Mouse (Mus musculus) midbrain, embryonic 16.5 days (tissue): Measurements from ENCODE around the gene Tnfaip6. TPM values are rescaled to one million over a fixed set of nuclear protein-coding genes. Genes with fewer than 3 reads are reported as not detected.
"Not testable (repeated sequence)": the region's sequence is repeated elsewhere in the genome, so short reads cannot be mapped to it uniquely, and the experiment has no call there.

ENCODE experiments used
- ATAC-seq: fragments of 200-750 bp; cut with Nextera tagmentation; 2 replicates; pipeline ENCODE4 v1.8.0; 2017; ENCODE audit warnings: moderate TSS enrichment
- H3K27ac ChIP-seq: fragments of 300-500 bp; sonication (generic); 2 replicates; pipeline ENCODE4 v1.5.1; 2014; ENCODE audit warnings: mild to moderate bottlenecking, low read length, mixed read lengths
- H3K27me3 ChIP-seq: fragments of 300-500 bp; sonication (generic); 2 replicates; pipeline ENCODE4 v1.6.1; 2014; ENCODE audit warnings: low read depth, low read length, mixed read lengths; ENCODE audit not compliant: control insufficient read depth, insufficient read depth
- H3K36me3 ChIP-seq: fragments of 300-500 bp; sonication (generic); 2 replicates; pipeline ENCODE4 v1.6.1; 2014; ENCODE audit warnings: mild to moderate bottlenecking, low read length, moderate library complexity, mixed read lengths; ENCODE audit not compliant: control insufficient read depth, insufficient read depth
- H3K4me1 ChIP-seq: fragments of 300-500 bp; sonication (generic); 2 replicates; pipeline ENCODE4 v1.6.1; 2014; ENCODE audit warnings: mild to moderate bottlenecking, low read length, mixed read lengths; ENCODE audit not compliant: control insufficient read depth, insufficient read depth
- H3K4me2 ChIP-seq: fragments of 300-500 bp; sonication (generic); 2 replicates; pipeline ENCODE4 v1.6.1; 2014; ENCODE audit warnings: mild to moderate bottlenecking, low read length, mixed read lengths
- H3K4me3 ChIP-seq: fragments of 300-500 bp; sonication (generic); 2 replicates; pipeline ENCODE4 v1.5.1; 2014; ENCODE audit warnings: low read depth, mild to moderate bottlenecking, low read length, moderate library complexity, mixed read lengths
- H3K9ac ChIP-seq: fragments of 300-500 bp; sonication (generic); 2 replicates; pipeline ENCODE4 v1.6.1; 2014; ENCODE audit warnings: low read depth, low read length, mixed read lengths
- H3K9me3 ChIP-seq: fragments of 300-500 bp; sonication (generic); replicated peaks from 2 replicates; pipeline ENCODE4 v1.6.1; 2014; ENCODE audit warnings: mild to moderate bottlenecking, low read length, mixed read lengths; ENCODE audit not compliant: control insufficient read depth, poor library complexity, severe bottlenecking
- WGBS: fragments of 180-500 bp; shearing (Covaris S2); extraction: QIAGEN DNeasy Blood & Tissue Kit; methylation state at CpG from one replicate; pipeline ENCODE4 v1.1.7; 2014; 5-methylcytosine and 5-hydroxymethylcytosine counted together
- polyA plus RNA-seq: library from polyadenylated mRNA; unstranded; fragments of >200 nt; fragmentation: Nextera tagmentation; extraction: Ambion mirVana; gene quantifications from 2 replicates; pipeline ENCODE4 v1.2.1, GENCODE M21; 2015

Tnfaip6 gene
- polyA plus RNA-seq: 2.8 and 3.8 TPM in 2 replicates

DNA sequence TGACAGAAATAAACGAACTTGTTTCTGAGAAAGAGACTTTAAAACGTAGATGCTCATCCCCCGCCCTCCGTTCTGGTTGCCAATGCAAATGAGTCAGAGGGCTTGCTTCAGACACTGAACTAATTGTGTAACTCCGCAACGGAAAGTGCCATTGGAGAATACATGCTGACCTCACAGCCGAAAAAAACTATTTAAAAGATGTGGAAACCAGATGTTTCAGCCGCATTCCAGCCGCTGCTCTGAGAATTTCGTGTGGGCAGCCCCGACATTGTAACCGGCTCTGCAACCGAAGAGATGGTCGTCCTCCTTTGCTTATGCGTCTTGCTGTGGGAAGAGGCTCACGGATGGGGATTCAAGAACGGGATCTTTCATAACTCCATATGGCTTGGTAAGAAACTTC, at the start of gene Tnfaip6:
Gene Tnfaip6, plus strand, starts transcription at position 128 of the 400 bp plus-strand sequence.
- no peak within 1 kb of the TSS for H3K27ac ChIP-seq
- no peaks in the 10 kb centered on the region for H3K9me3 ChIP-seq
- under 1% methylated on average over 17 of the region's 17 CpGs for WGBS
- H3K27me3 ChIP-seq: no peaks in the 10 kb centered on the region
- ATAC-seq: peak; percentile 64; the same call in 1 of the 2 replicates
- no peaks in the 10 kb centered on the region for H3K36me3 ChIP-seq
- H3K4me3 ChIP-seq: peak within 1 kb of the TSS; percentile 44
- peak within 1 kb of the TSS; percentile 52 for H3K9ac ChIP-seq
- H3K4me2 ChIP-seq: peak within 1 kb of the TSS; percentile 79
- peaks cover 12% of the 10 kb centered on the region for H3K4me1 ChIP-seq

DNA sequence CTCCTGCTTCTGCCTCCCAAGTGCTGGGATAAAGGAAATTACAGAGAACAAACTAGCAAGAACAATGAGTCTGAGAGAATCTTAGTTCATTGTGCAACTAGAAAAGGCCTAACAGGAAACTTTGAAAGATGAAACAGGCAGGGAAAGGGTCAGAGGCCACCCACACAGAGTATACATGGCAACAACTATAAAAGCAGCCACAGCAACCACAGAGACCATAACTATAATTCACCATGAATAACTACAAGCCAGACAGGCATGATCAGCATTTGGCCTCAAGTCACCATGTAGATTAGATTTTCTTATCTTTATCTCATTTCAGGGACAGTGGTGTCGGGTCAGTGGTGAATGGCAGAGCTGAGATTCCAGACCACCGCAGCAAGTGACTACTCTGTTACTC, 48.2 kb upstream of the Tnfaip6 start:
- H3K4me3 ChIP-seq: no peak overlapping the region
- H3K9ac ChIP-seq: no peak overlapping the region
- no peaks in the 10 kb centered on the region for H3K4me1 ChIP-seq
- no peak overlapping the region for H3K4me2 ChIP-seq
- no peak for ATAC-seq
- H3K36me3 ChIP-seq: no peaks in the 10 kb centered on the region
- 91% methylated on average over 2 of the region's 2 CpGs for WGBS
- H3K27me3 ChIP-seq: no peaks in the 10 kb centered on the region
- no peaks in the 10 kb centered on the region for H3K9me3 ChIP-seq
- H3K27ac ChIP-seq: no peak overlapping the region

GRCm38 (mm10) chr2:51991447-51991846, 46.4 kb upstream of the Tnfaip6 start:
- H3K4me3 ChIP-seq: no peak overlapping the region
- WGBS: 98% methylated on average over 6 of the region's 6 CpGs
- H3K27ac ChIP-seq: no peak overlapping the region
- H3K27me3 ChIP-seq: no peaks in the 10 kb centered on the region
- ATAC-seq: no peak
- no peak overlapping the region for H3K9ac ChIP-seq
- H3K36me3 ChIP-seq: no peaks in the 10 kb centered on the region
- H3K4me1 ChIP-seq: no peaks in the 10 kb centered on the region
- H3K9me3 ChIP-seq: no peaks in the 10 kb centered on the region
- H3K4me2 ChIP-seq: no peak overlapping the region

DNA sequence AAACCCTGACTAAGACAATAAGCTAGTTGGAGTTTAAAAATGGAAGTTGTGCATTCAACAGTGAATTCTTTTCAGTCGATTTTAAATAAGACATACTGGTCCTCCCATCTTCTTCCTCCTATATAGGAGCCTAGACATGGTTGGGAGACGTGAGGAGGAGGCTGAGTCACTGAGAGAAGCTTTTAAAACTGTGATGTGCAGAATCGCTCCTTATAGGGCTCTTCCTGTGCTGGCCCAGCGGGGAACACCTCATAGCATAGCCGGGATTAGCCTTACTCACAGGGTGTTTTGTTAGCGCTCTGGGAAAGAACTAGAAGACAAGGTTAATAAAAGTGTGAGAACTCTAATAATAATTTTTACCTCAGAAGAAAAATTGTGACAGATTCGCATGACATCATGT, 37.8 kb upstream of the Tnfaip6 start:
- Histone ChIP-seq H3K27me3 (no peaks in the 10 kb centered on the region), H3K36me3 (no peaks in the 10 kb centered on the region), H3K4me3 (no peak overlapping the region), H3K27ac (no peak overlapping the region), H3K4me2 (no peak overlapping the region), H3K4me1 (no peaks in the 10 kb centered on the region), H3K9me3 (no peaks in the 10 kb centered on the region), H3K9ac (no peak overlapping the region)
- ATAC-seq: no peak
- WGBS: 51% methylated on average over 7 of the region's 7 CpGs

GRCm38 (mm10) chr2:52001521-52001920, 36.3 kb upstream of the Tnfaip6 start:
- no peak overlapping the region for H3K4me2 ChIP-seq
- H3K4me1 ChIP-seq: no peaks in the 10 kb centered on the region
- WGBS: 90% methylated on average over 8 of the region's 8 CpGs
- H3K36me3 ChIP-seq: no peaks in the 10 kb centered on the region
- ATAC-seq: no peak
- H3K27ac ChIP-seq: no peak overlapping the region
- H3K9me3 ChIP-seq: no peaks in the 10 kb centered on the region
- H3K4me3 ChIP-seq: no peak overlapping the region
- no peaks in the 10 kb centered on the region for H3K27me3 ChIP-seq
- H3K9ac ChIP-seq: no peak overlapping the region

DNA sequence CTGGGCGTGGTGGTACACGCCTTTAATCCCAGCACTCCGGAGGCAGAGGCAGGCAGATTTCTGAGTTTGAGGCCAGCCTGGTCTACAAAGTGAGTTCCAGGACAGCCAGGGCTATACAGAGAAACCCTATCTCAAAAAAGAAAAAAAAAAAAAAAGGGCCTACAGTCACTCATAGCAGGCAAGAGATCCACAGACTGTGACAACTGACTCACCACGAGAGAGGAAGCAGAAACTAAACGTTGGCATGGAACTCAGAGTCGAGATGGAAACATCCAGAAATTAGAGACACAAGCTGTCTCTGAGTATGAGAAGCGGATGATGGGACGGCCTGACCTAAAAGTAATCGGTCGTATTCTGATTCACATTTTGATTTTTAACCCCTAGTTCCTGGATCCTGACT, 35.5 kb upstream of the Tnfaip6 start:
- H3K27ac ChIP-seq, H3K36me3 ChIP-seq, ATAC-seq, H3K4me3 ChIP-seq, H3K9ac ChIP-seq, H3K4me2 ChIP-seq, H3K27me3 ChIP-seq, H3K9me3 ChIP-seq, H3K4me1 ChIP-seq: not testable (repeated sequence)
- 95% methylated on average over 10 of the region's 10 CpGs for WGBS

GRCm38 (mm10) chr2:52006380-52006779, 31.4 kb upstream of the Tnfaip6 start:
- Histone ChIP-seq H3K27me3 (no peaks in the 10 kb centered on the region), H3K4me2 (no peak overlapping the region), H3K4me3 (no peak overlapping the region), H3K4me1 (no peaks in the 10 kb centered on the region), H3K9ac (no peak overlapping the region), H3K36me3 (no peaks in the 10 kb centered on the region), H3K9me3 (no peaks in the 10 kb centered on the region), H3K27ac (no peak overlapping the region)
- WGBS: 79% methylated on average over 3 of the region's 3 CpGs
- no peak for ATAC-seq

- not testable (repeated sequence) for H3K27me3 ChIP-seq, H3K4me1 ChIP-seq, H3K27ac ChIP-seq, H3K4me3 ChIP-seq, H3K9ac ChIP-seq, H3K36me3 ChIP-seq, H3K9me3 ChIP-seq, ATAC-seq, H3K4me2 ChIP-seq
- WGBS: 82% methylated on average over 3 of the region's 3 CpGs
Observed at GRCm38 (mm10) chr2:52011820-52012219, 26.0 kb upstream of the Tnfaip6 start.

- Histone ChIP-seq H3K4me1 (no peaks in the 10 kb centered on the region), H3K4me3 (no peak overlapping the region), H3K9me3 (no peaks in the 10 kb centered on the region), H3K27me3 (no peaks in the 10 kb centered on the region), H3K27ac (no peak overlapping the region), H3K9ac (no peak overlapping the region), H3K36me3 (no peaks in the 10 kb centered on the region), H3K4me2 (no peak overlapping the region)
- ATAC-seq: no peak
- 70% methylated on average over 9 of the region's 9 CpGs for WGBS
Observed at GRCm38 (mm10) chr2:52013306-52013820, 24.4 kb upstream of the Tnfaip6 start.
